8 mouse cellular contexts compared by ENCODE assay signal in genomic region chr7:27490543-27491329, GRCm38 (mm10). TPM values are rescaled to one million over a fixed set of nuclear protein-coding genes. Genes with fewer than 3 reads are reported as not detected.
A peak's percentile ranks its signal among the peaks of the same experiment; 100 is the strongest.
DNase-seq lines count a peak whose midpoint lies in the region; ATAC-seq lines count a peak whose summit lies in the region.

No protein-coding gene starts in this region.

- ATAC-seq in inflammation-experienced regulatory T-cells, adult 6 months, result peak; percentile 42
- peak; percentile 63 for ATAC-seq in megakaryocyte progenitor cell, adult 5-6 weeks (replicated peaks; ENCODE audit: poor library complexity)

- intact Hi-C loops in left cerebral cortex, postnatal 10 days (cut with DNase I), result no loop called here

- DNase-seq in adrenal gland, adult (ENCODE audit: inconsistent age in 2 of 2, low spot score in 1 of 2), result peak; percentile 97 to 99
- DNase-seq in embryo, embryonic 10.5 days (ENCODE audit: low spot score), result peak; percentile 90
- DNase-seq in gastrocnemius, postnatal 10 days, result peak; percentile 97
- peak; percentile 66 to 95 for DNase-seq in left cerebral cortex, postnatal 10 days (ENCODE audit: extremely low spot score in 1 of 2, low spot score in 2 of 2)
- peak; percentile 83 for DNase-seq in right cerebral cortex, postnatal 25 days
- peak; percentile 94 to 95 for DNase-seq in urinary bladder, postnatal 4 days (ENCODE audit: low spot score in 2 of 2)

RNA-seq across cellular contexts. Expression of gene Sertad1, which starts 4.0 kb away (rescaled TPM):
- 10 to 100 TPM; 10.6 to 14.4 TPM for total RNA-seq in gastrocnemius, postnatal 10 days (2021)
- polyA plus RNA-seq in inflammation-experienced regulatory T-cells, adult 6 months (2017; shearing (Covaris generic)), result 10 to 100 TPM; 38.7 to 44.4 (median 40.2) TPM
- 1 to 10 TPM; 6.0 to 7.0 TPM for total RNA-seq in left cerebral cortex, postnatal 10 days (2021)
- 9.2 and 12.5 TPM in 2 replicates for total RNA-seq in megakaryocyte progenitor cell, adult 5-6 weeks (2015)
- 5.9 and 6.8 TPM in 2 replicates for total RNA-seq in megakaryocyte progenitor cell, adult 5-6 weeks (2017)

RNA-seq across cellular contexts. Expression of gene Prx, which starts 8.4 kb away (rescaled TPM):
- 10 to 100 TPM; 34.6 to 48.7 TPM for total RNA-seq in gastrocnemius, postnatal 10 days (2021)
- under 1 TPM; 0.24 to 0.52 (median 0.30) TPM for polyA plus RNA-seq in inflammation-experienced regulatory T-cells, adult 6 months (2017; shearing (Covaris generic))
- 1 to 10 TPM; 1.4 TPM for total RNA-seq in left cerebral cortex, postnatal 10 days (2021)
- total RNA-seq in megakaryocyte progenitor cell, adult 5-6 weeks (2015), result 0.52 and 0.68 TPM in 2 replicates
- 0.75 and 0.81 TPM in 2 replicates for total RNA-seq in megakaryocyte progenitor cell, adult 5-6 weeks (2017)

RNA-seq across cellular contexts. Expression of gene Sertad3, which starts 17.2 kb away (rescaled TPM):
- 10 to 100 TPM in 1 of 2 experiments, 1 to 10 TPM in 1; 9.0 to 13.0 TPM for total RNA-seq in gastrocnemius, postnatal 10 days (2021)
- 10 to 100 TPM; 37.6 to 53.5 (median 42.6) TPM for polyA plus RNA-seq in inflammation-experienced regulatory T-cells, adult 6 months (2017; shearing (Covaris generic))
- 1 to 10 TPM; 2.5 to 3.2 TPM for total RNA-seq in left cerebral cortex, postnatal 10 days (2021)
- 2.5 and 2.9 TPM in 2 replicates for total RNA-seq in megakaryocyte progenitor cell, adult 5-6 weeks (2015)
- 6.1 and 7.6 TPM in 2 replicates for total RNA-seq in megakaryocyte progenitor cell, adult 5-6 weeks (2017)

RNA-seq across cellular contexts. Expression of gene Hipk4, which starts 32.3 kb away (rescaled TPM):
- total RNA-seq in gastrocnemius, postnatal 10 days (2021), result under 1 TPM; 0.42 to 0.84 TPM
- under 1 TPM; 0.20 to 0.33 (median 0.23) TPM for polyA plus RNA-seq in inflammation-experienced regulatory T-cells, adult 6 months (2017; shearing (Covaris generic))
- under 1 TPM; 0.26 to 0.34 TPM for total RNA-seq in left cerebral cortex, postnatal 10 days (2021)
- 0.10 and 0.25 TPM in 2 replicates for total RNA-seq in megakaryocyte progenitor cell, adult 5-6 weeks (2015)
- 0.07 and 0.29 TPM in 2 replicates for total RNA-seq in megakaryocyte progenitor cell, adult 5-6 weeks (2017)

RNA-seq across cellular contexts. Expression of gene Blvrb, which starts 43.0 kb away (rescaled TPM):
- total RNA-seq in gastrocnemius, postnatal 10 days (2021), result 10 to 100 TPM; 20.5 to 25.0 TPM
- 10 to 100 TPM in 2 of 3 experiments, 1 to 10 TPM in 1; 6.0 to 21.7 (median 17.0) TPM for polyA plus RNA-seq in inflammation-experienced regulatory T-cells, adult 6 months (2017; shearing (Covaris generic))
- 10 to 100 TPM; 11.8 to 12.7 TPM for total RNA-seq in left cerebral cortex, postnatal 10 days (2021)
- total RNA-seq in megakaryocyte progenitor cell, adult 5-6 weeks (2015), result 31.8 and 53.4 TPM in 2 replicates
- 21.2 and 30.2 TPM in 2 replicates for total RNA-seq in megakaryocyte progenitor cell, adult 5-6 weeks (2017)

Comparison
In these comparisons a context has a peak if more than half of its experiments do, and no peak if none do; other contexts are left out.
1. Peak in every context shown above with its lines: DNase-seq and ATAC-seq.
2. RNA of gene Prx, which starts 8.4 kb away (total RNA-seq): 34.6 to 48.7 TPM in gastrocnemius, postnatal 10 days; 1.4 TPM in left cerebral cortex, postnatal 10 days and 0.52 to 0.81 TPM in megakaryocyte progenitor cell, adult 5-6 weeks; every median in the first group is over 10 times any median in the second.